ENCODE assay signal across 8 mouse cellular contexts in the genomic region with DNA sequence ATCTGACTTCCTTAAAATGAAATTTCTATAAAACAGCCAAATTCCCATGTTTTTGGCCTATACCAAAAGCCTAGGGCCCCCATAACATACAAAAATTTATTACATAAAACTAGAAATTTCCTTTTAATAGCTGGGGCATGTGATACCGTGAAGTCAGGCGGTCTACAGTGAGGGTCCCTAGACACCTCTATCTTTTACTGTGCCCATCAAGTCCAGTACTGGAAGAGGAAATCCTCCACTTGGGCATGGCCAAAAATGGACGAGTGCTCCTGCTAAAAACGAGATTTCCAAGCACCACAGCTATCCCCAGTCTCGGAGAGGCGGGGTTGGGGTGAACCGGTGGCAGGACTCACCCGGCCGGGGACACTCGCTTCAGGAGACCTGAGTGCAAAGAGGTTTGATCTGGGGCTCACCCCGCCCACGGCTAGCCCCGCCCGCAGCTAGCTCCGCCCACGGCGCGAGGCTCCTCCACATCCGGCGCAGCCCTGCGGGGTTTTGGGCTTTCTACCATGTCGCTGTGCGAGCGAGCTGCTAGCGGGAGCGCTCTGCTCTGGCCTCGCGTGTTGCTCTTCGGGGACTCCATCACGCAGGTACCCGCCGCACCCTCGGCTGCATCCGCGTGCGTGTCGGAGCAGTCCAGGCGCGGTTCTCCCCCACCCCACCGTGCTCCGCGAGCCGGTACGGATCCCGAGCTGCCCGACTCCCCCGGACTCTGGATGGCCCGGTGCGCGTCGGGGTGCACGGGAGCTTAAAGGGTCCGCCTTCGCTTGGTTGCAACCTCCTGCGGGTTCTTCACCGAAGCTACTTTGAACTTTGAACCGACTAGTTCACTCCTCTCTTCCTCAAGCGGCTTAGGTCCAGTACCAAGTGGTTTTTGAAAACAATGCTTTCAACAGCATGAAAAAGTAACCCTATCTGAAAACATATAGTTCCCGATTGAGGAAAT. TPM values are rescaled to one million over a fixed set of nuclear protein-coding genes. Genes with fewer than 3 reads are reported as not detected.
DNase-seq lines count a peak whose midpoint lies in the region; ATAC-seq and TF ChIP-seq lines count a peak whose summit lies in the region.

A gene (plus strand): TSS at position 467 of the 946 bp plus-strand sequence.

- H3K4me1 ChIP-seq in cortical plate, adult 2 months (ENCODE audit: control insufficient read depth, insufficient read depth, low read length): no peaks in the 10 kb centered on the region; the same call in 1 of the 2 replicates
- H3K4me1 ChIP-seq in megakaryocyte, embryonic 14.5 days: peaks cover 26% of the 10 kb centered on the region

- H3K9me3 ChIP-seq in megakaryocyte, embryonic 14.5 days: no peaks in the 10 kb centered on the region

- ATAC-seq in activated CD4-positive, CD25-positive, alpha-beta regulatory T cell, adult 4 months: peak; percentile 93

- H3K36me3 ChIP-seq in megakaryocyte, embryonic 14.5 days (replicated peaks; ENCODE audit: low read length): peaks cover 77% of the 10 kb centered on the region

- no peaks in the 10 kb centered on the region for H3K27me3 ChIP-seq in megakaryocyte, embryonic 14.5 days (replicated peaks)

- peak; percentile 53 to 62 for DNase-seq in gastrocnemius, adult 8-10 months (ENCODE audit: low spot score in 2 of 2)
- peak; percentile 14 for DNase-seq in hindlimb bud, embryonic 11.5 days (ENCODE audit: extremely low spot score, low read depth, low spot score)
- DNase-seq in left cerebral cortex, adult 8-10 months (ENCODE audit: low spot score in 2 of 2): peak; percentile 51 to 66
- peak; percentile 81 to 83 for DNase-seq in right cerebral cortex, postnatal 10 days (ENCODE audit: low spot score in 2 of 2)
- DNase-seq in urinary bladder, postnatal 25 days (ENCODE audit: low spot score): peak; percentile 82

- no peak for TF ChIP-seq CTCF in cortical plate, adult 2 months (IDR thresholded peaks at IDR 0.05; ENCODE audit: extremely low read depth, insufficient read depth, low read length)

- peak; percentile 67; the same call in 1 of the 2 replicates for TF ChIP-seq POLR2A in cortical plate, adult 2 months (IDR thresholded peaks at IDR 0.05; ENCODE audit: extremely low read depth, insufficient read depth, low read length)

- peak within 1 kb of the TSS; percentile 41 for H3K4me3 ChIP-seq in cortical plate, adult 2 months (ENCODE audit: insufficient read depth, low read length)
- peak within 1 kb of the TSS; percentile 96 for H3K4me3 ChIP-seq in megakaryocyte, embryonic 14.5 days (replicated peaks)

- peak within 1 kb of the TSS; percentile 74 for H3K27ac ChIP-seq in cortical plate, adult 2 months (ENCODE audit: insufficient read depth, low read length)

RNA-seq across cellular contexts. Expression of the gene that starts here (rescaled TPM):
- 10 to 100 TPM; 51.7 to 55.5 TPM for polyA plus RNA-seq in activated CD4-positive, CD25-positive, alpha-beta regulatory T cell, adult 4 months (2017; shearing (Covaris generic))
- polyA plus RNA-seq in cortical plate, adult 2 months (2012; rRNA removed): 24.3 and 26.3 TPM in 2 replicates
- 1 to 10 TPM; 2.7 to 5.0 (median 3.7) TPM for total RNA-seq in gastrocnemius, adult 8-10 months (2022)
- 10 to 100 TPM; 13.1 to 16.8 (median 15.0) TPM for total RNA-seq in left cerebral cortex, adult 8-10 months (2022)
- 108 and 188 TPM in 2 replicates for polyA plus RNA-seq in megakaryocyte, embryonic 14.5 days (2012; ENCODE audit: insufficient read depth, low replicate concordance)

Comparison
In these comparisons a context has a peak if more than half of its experiments do, and no peak if none do; other contexts are left out.
1. Peak in every context shown above with its lines: DNase-seq, ATAC-seq, H3K4me3 ChIP-seq and H3K27ac ChIP-seq.
2. DNase-seq: peak in every context shown above with its lines; median percentile 82 in right cerebral cortex, postnatal 10 days; 82 in urinary bladder, postnatal 25 days; 58 in left cerebral cortex, adult 8-10 months; 58 in gastrocnemius, adult 8-10 months; 14 in hindlimb bud, embryonic 11.5 days.